12 mouse cellular contexts compared by ENCODE assay signal in the genomic region with DNA sequence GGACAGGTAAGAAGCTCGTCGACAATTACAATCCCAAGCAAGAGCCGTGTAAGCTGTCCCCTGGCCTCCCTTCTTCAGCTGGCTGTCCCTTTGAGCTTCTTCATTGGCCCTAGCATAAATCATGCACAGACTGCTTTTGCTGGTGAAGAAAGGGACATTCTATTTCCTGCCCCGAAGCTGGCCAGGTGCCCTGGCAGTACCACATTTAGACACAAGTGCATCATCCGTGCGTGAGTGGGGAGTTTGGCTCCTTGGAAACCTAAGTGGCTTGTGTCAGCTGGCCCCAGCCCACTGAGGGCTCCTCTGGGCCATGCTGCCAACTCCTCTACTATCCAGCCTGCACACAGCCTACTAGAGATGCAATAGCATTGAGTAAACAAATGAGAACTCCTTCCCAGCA. TPM values are rescaled to one million over a fixed set of nuclear protein-coding genes. Genes with fewer than 3 reads are reported as not detected.
DNase-seq lines count a peak whose midpoint lies in the region; ATAC-seq lines count a peak whose summit lies in the region.
"Had no signal": no experiment of that assay in that cellular context is flagged by ENCODE, and none has a peak within 500 bp of the region (broad histone marks: within the 10 kb centered on the region; RNA-seq: fewer than 3 reads in every experiment).

A gene (minus strand): TSS at position 141 of the 400 bp plus-strand sequence.

- no peak for DNase-seq in frontal cortex, postnatal 14 days (ENCODE audit: low spot score in 2 of 2)
- no peak for DNase-seq in c-Kit-positive CD71-positive TER-119-positive erythroid progenitor cells, embryonic 14.5 days (ENCODE audit: low spot score)
- no peak for DNase-seq in adrenal gland, adult 8-10 months

- peak within 1 kb of the TSS; percentile 43; the same call in 1 of the 2 replicates for H3K4me2 ChIP-seq in heart, embryonic 16.5 days (ENCODE audit: low read depth, low read length)
- no peak within 1 kb of the TSS for H3K4me2 ChIP-seq in liver, embryonic 16.5 days (ENCODE audit: low read depth, low read length)
- H3K4me2 ChIP-seq in kidney, embryonic 14.5 days (replicated peaks; ENCODE audit: low read depth, low read length): no peak within 1 kb of the TSS
- H3K4me2 ChIP-seq: forebrain, embryonic 15.5 days; limb, embryonic 12.5 days; midbrain, embryonic 12.5 days had no signal

- peak within 1 kb of the TSS; percentile 34; the same call in 1 of the 2 replicates for H3K9ac ChIP-seq in heart, embryonic 16.5 days (ENCODE audit: low read length)
- no peak within 1 kb of the TSS for H3K9ac ChIP-seq in liver, embryonic 16.5 days (ENCODE audit: low read depth, low read length)
- no peak within 1 kb of the TSS for H3K9ac ChIP-seq in kidney, embryonic 14.5 days (ENCODE audit: low read depth, low read length)
- H3K9ac ChIP-seq: forebrain, embryonic 15.5 days; limb, embryonic 12.5 days; midbrain, embryonic 12.5 days had no signal

- H3K4me3 ChIP-seq in heart, embryonic 16.5 days (ENCODE audit: low read length): no peak within 1 kb of the TSS
- H3K4me3 ChIP-seq in liver, embryonic 16.5 days (ENCODE audit: low read depth, low read length): no peak within 1 kb of the TSS
- no peak within 1 kb of the TSS for H3K4me3 ChIP-seq in kidney, embryonic 14.5 days (ENCODE audit: low read length)
- H3K4me3 ChIP-seq: forebrain, embryonic 15.5 days; limb, embryonic 12.5 days; midbrain, embryonic 12.5 days had no signal

- H3K27ac ChIP-seq in heart, embryonic 16.5 days (ENCODE audit: low read length): peak within 1 kb of the TSS; percentile 76
- H3K27ac ChIP-seq in liver, embryonic 16.5 days (ENCODE audit: low read length): no peak within 1 kb of the TSS
- H3K27ac ChIP-seq in kidney, embryonic 14.5 days (ENCODE audit: low read depth, low read length): no peak within 1 kb of the TSS
- H3K27ac ChIP-seq: forebrain, embryonic 15.5 days; kidney, postnatal 0 days; limb, embryonic 12.5 days; midbrain, embryonic 12.5 days had no signal

- 46% methylated on average over 6 of the region's 6 CpGs for WGBS in heart, embryonic 16.5 days
- 75% methylated on average over 6 of the region's 6 CpGs for WGBS in liver, embryonic 16.5 days (ENCODE audit: insufficient replicate concordance)
- WGBS in kidney, embryonic 14.5 days: 78% methylated on average over 6 of the region's 6 CpGs

- no peaks in the 10 kb centered on the region for H3K27me3 ChIP-seq in heart, embryonic 16.5 days (ENCODE audit: control insufficient read depth, insufficient read depth, low read length)
- H3K27me3 ChIP-seq in liver, embryonic 16.5 days (ENCODE audit: control insufficient read depth, insufficient read depth, low read depth, low read length): no peaks in the 10 kb centered on the region
- no peaks in the 10 kb centered on the region for H3K27me3 ChIP-seq in kidney, embryonic 14.5 days (ENCODE audit: control insufficient read depth, insufficient read depth, low read length)
- H3K27me3 ChIP-seq: forebrain, embryonic 15.5 days; limb, embryonic 12.5 days; midbrain, embryonic 12.5 days had no signal

- peaks cover 30% of the 10 kb centered on the region for H3K4me1 ChIP-seq in heart, embryonic 16.5 days (ENCODE audit: control insufficient read depth, insufficient read depth, low read length)
- peaks cover 25% of the 10 kb centered on the region for H3K4me1 ChIP-seq in liver, embryonic 16.5 days (ENCODE audit: control insufficient read depth, low read depth, low read length)
- H3K4me1 ChIP-seq in kidney, embryonic 14.5 days (ENCODE audit: control insufficient read depth, insufficient read depth, low read length): peaks cover 3% of the 10 kb centered on the region; the same call in 1 of the 2 replicates
- H3K4me1 ChIP-seq: forebrain, embryonic 15.5 days; midbrain, embryonic 12.5 days had no signal

- ATAC-seq in frontal cortex, adult (ENCODE audit: low TSS enrichment): peak; percentile 77
- ATAC-seq in erythroblast, adult 5-6 weeks (replicated peaks; ENCODE audit: low FRiP score, poor library complexity, severe bottlenecking): no peak
- ATAC-seq in heart, embryonic 16.5 days (replicated peaks; ENCODE audit: extremely low read depth, insufficient read depth, low FRiP score): peak; percentile 91
- ATAC-seq in liver, embryonic 16.5 days (ENCODE audit: low read depth): no peak
- ATAC-seq in kidney, embryonic 14.5 days (ENCODE audit: low FRiP score, low TSS enrichment): no peak
- ATAC-seq: forebrain, embryonic 15.5 days had no signal

- H3K36me3 ChIP-seq in heart, embryonic 16.5 days (ENCODE audit: control insufficient read depth, insufficient read depth): no peaks in the 10 kb centered on the region
- H3K36me3 ChIP-seq in liver, embryonic 16.5 days (ENCODE audit: control insufficient read depth, insufficient read depth): no peaks in the 10 kb centered on the region
- H3K36me3 ChIP-seq in kidney, embryonic 14.5 days (ENCODE audit: control insufficient read depth, insufficient read depth, low read length): no peaks in the 10 kb centered on the region
- H3K36me3 ChIP-seq: forebrain, embryonic 15.5 days; limb, embryonic 12.5 days; midbrain, embryonic 12.5 days had no signal

- H3K9me3 ChIP-seq in heart, embryonic 16.5 days (replicated peaks; ENCODE audit: control insufficient read depth, low read length): no peaks in the 10 kb centered on the region
- no peaks in the 10 kb centered on the region for H3K9me3 ChIP-seq in liver, embryonic 16.5 days (replicated peaks; ENCODE audit: control insufficient read depth, low read length)
- H3K9me3 ChIP-seq in kidney, embryonic 14.5 days (ENCODE audit: control insufficient read depth, low read length): no peaks in the 10 kb centered on the region
- H3K9me3 ChIP-seq: forebrain, embryonic 15.5 days; limb, embryonic 12.5 days; midbrain, embryonic 12.5 days had no signal

RNA-seq across cellular contexts. Expression of the gene that starts here (rescaled TPM):
- 48.0 and 94.9 TPM in 2 replicates for total RNA-seq in erythroblast, adult 5-6 weeks (2015; ENCODE audit: low replicate concordance)
- total RNA-seq in erythroblast, adult 5-6 weeks (2017; ENCODE audit: low replicate concordance): 229 and 257 TPM in 2 replicates
- 254 and 278 TPM in 2 replicates for polyA plus RNA-seq in heart, embryonic 16.5 days (2015; fragmentation: Nextera tagmentation; extraction: Ambion mirVana)
- 66.3 and 66.8 TPM in 2 replicates for polyA plus RNA-seq in liver, embryonic 16.5 days (2015; fragmentation: Nextera tagmentation; extraction: Ambion mirVana)
- 0.71 and 1.7 TPM in 2 replicates for polyA plus RNA-seq in kidney, embryonic 14.5 days (2014; fragmentation: Nextera tagmentation; extraction: Ambion mirVana)
- total RNA-seq in adrenal gland, adult 8-10 months (2022): 1 to 10 TPM in 1 of 4 experiments, under 1 TPM in 3; 0.16 to 1.8 (median 0.60) TPM

Comparison
In these comparisons a context has a peak if more than half of its experiments do, and no peak if none do; other contexts are left out.
1. RNA of the gene that starts here (total RNA-seq): 48.0 to 257 TPM in erythroblast, adult 5-6 weeks; 0.16 to 1.8 TPM in adrenal gland, adult 8-10 months; every median in the first group is over 10 times any median in the second.
2. RNA of the gene that starts here (polyA plus RNA-seq): 254 to 278 TPM in heart, embryonic 16.5 days and 66.3 to 66.8 TPM in liver, embryonic 16.5 days; 0.71 to 1.7 TPM in kidney, embryonic 14.5 days; every median in the first group is over 10 times any median in the second.
3. ATAC-seq: peak in frontal cortex, adult (single experiment) and heart, embryonic 16.5 days (single experiment); none in erythroblast, adult 5-6 weeks (single experiment), liver, embryonic 16.5 days (single experiment) and kidney, embryonic 14.5 days (single experiment).